ENCODE assay signal across 8 mouse cellular contexts in genomic region chr7:104352717-104353599, GRCm38 (mm10). TPM values are rescaled to one million over a fixed set of nuclear protein-coding genes. Genes with fewer than 3 reads are reported as not detected.
DNase-seq lines count a peak whose midpoint lies in the region; ATAC-seq and TF ChIP-seq lines count a peak whose summit lies in the region.

Trim12c (minus strand) TSS chr7:104353362.

- 7% methylated on average over 14 of the region's 14 CpGs for WGBS in embryonic facial prominence, embryonic 11.5 days
- 2% methylated on average over 14 of the region's 14 CpGs for WGBS in kidney, adult 2 months
- 2% methylated on average over 14 of the region's 14 CpGs for WGBS in liver, embryonic 14.5 days (ENCODE audit: insufficient replicate concordance)

- H3K4me2 ChIP-seq in embryonic facial prominence, embryonic 11.5 days (ENCODE audit: low read depth, low read length) = peak within 1 kb of the TSS; percentile 32; the same call in 1 of the 2 replicates
- peak within 1 kb of the TSS; percentile 74 for H3K4me2 ChIP-seq in liver, embryonic 14.5 days (ENCODE audit: low read depth)

- TF ChIP-seq EP300 in liver, embryonic 14.5 days (IDR thresholded peaks at IDR 0.05; ENCODE audit: low read depth) = peak; percentile 23; the same call in 1 of the 2 replicates

- no peaks in the 10 kb centered on the region for H3K36me3 ChIP-seq in embryonic facial prominence, embryonic 11.5 days (replicated peaks; ENCODE audit: control insufficient read depth, insufficient read depth, low read depth, low read length)
- no peaks in the 10 kb centered on the region for H3K36me3 ChIP-seq in kidney, adult 2 months (ENCODE audit: control insufficient read depth, insufficient read depth, low read length)
- H3K36me3 ChIP-seq in liver, embryonic 14.5 days (replicated peaks; ENCODE audit: control insufficient read depth, insufficient read depth, low read depth) = no peaks in the 10 kb centered on the region
- no peaks in the 10 kb centered on the region for H3K36me3 ChIP-seq in testis, adult 2 months (ENCODE audit: control insufficient read depth, insufficient read depth, low read length)

- peak; percentile 100 for ATAC-seq in embryonic facial prominence, embryonic 11.5 days (replicated peaks; ENCODE audit: insufficient number of reproducible peaks, low FRiP score, low TSS enrichment, low read depth)
- peak; percentile 100 for ATAC-seq in liver, embryonic 14.5 days (ENCODE audit: insufficient read depth)

- H3K9ac ChIP-seq in embryonic facial prominence, embryonic 11.5 days (replicated peaks; ENCODE audit: low read length) = peak within 1 kb of the TSS; percentile 48; the same call in 1 of the 2 replicates
- peak within 1 kb of the TSS; percentile 59 for H3K9ac ChIP-seq in liver, embryonic 14.5 days (replicated peaks)

- peak; percentile 46 for DNase-seq in layer of hippocampus, adult 11-12 months (ENCODE audit: low spot score)
- DNase-seq in layer of hippocampus, postnatal 25 days (ENCODE audit: extremely low spot score in 1 of 2, low spot score in 1 of 2) = no peak
- peak; percentile 78 for DNase-seq in embryonic facial prominence, embryonic 11.5 days (ENCODE audit: low spot score)
- DNase-seq in heart, adult 8-10 months (ENCODE audit: low spot score) = peak; percentile 87
- DNase-seq in kidney, adult 2 months = peak; percentile 89
- DNase-seq in liver, embryonic 14.5 days (ENCODE audit: low read depth in 3 of 3, low spot score in 3 of 3) = peak; percentile 68 to 81 (median 78)
- DNase-seq in natural killer cell, adult 2 months (ENCODE audit: low spot score in 2 of 2) = peak; percentile 82 to 83

- no peak for TF ChIP-seq POLR2A in kidney, adult 2 months (IDR thresholded peaks at IDR 0.05; ENCODE audit: low read depth, low read length)
- TF ChIP-seq POLR2A in testis, adult 2 months (IDR thresholded peaks at IDR 0.05; ENCODE audit: control insufficient read depth, low read depth, low read length) = 0 out of 2 replicates have a peak, but pooled peaks have one; percentile 15

- TF ChIP-seq CTCF in kidney, adult 2 months (conservative IDR thresholded peaks at IDR 0.05; ENCODE audit: insufficient read depth, insufficient read length, low read depth, low read length) = no peak
- no peak for TF ChIP-seq CTCF in liver, embryonic 14.5 days (IDR thresholded peaks at IDR 0.05; ENCODE audit: low read depth)
- TF ChIP-seq CTCF in testis, adult 2 months (IDR thresholded peaks at IDR 0.05; ENCODE audit: control insufficient read depth, insufficient read depth, insufficient replicate concordance, low read depth, low read length) = no peak

- H3K4me3 ChIP-seq in embryonic facial prominence, embryonic 11.5 days (ENCODE audit: low read depth, low read length) = peak within 1 kb of the TSS; percentile 31
- H3K4me3 ChIP-seq in kidney, adult 2 months (ENCODE audit: insufficient read depth, low read depth, low read length) = peak within 1 kb of the TSS; percentile 49
- peak within 1 kb of the TSS; percentile 62 to 77 for H3K4me3 ChIP-seq in liver, embryonic 14.5 days (ENCODE audit: insufficient read depth in 1 of 2, low read depth in 2 of 2, low read length in 2 of 2)
- H3K4me3 ChIP-seq in testis, adult 2 months (ENCODE audit: control insufficient read depth, low read depth, low read length) = peak within 1 kb of the TSS; percentile 64

- H3K4me1 ChIP-seq in embryonic facial prominence, embryonic 11.5 days (ENCODE audit: control insufficient read depth, insufficient read depth, low read length) = no peaks in the 10 kb centered on the region
- H3K4me1 ChIP-seq in kidney, adult 2 months (ENCODE audit: control insufficient read depth, insufficient read depth, low read length) = no peaks in the 10 kb centered on the region
- H3K4me1 ChIP-seq in liver, embryonic 14.5 days (replicated peaks; ENCODE audit: control insufficient read depth in 2 of 2, insufficient read depth in 2 of 2, low read length in 1 of 2) = peaks cover 0 to 9% of the 10 kb centered on the region in 2 experiments; a peak in 2 of 4 replicates
- no peaks in the 10 kb centered on the region for H3K4me1 ChIP-seq in testis, adult 2 months (ENCODE audit: control insufficient read depth, insufficient read depth, low read length)

- H3K27ac ChIP-seq in embryonic facial prominence, embryonic 11.5 days (replicated peaks; ENCODE audit: low read depth, low read length) = no peak within 1 kb of the TSS
- peak within 1 kb of the TSS; percentile 88 for H3K27ac ChIP-seq in kidney, adult 2 months (ENCODE audit: insufficient read depth, low read depth, low read length)
- peak within 1 kb of the TSS; percentile 53 for H3K27ac ChIP-seq in liver, embryonic 14.5 days
- peak within 1 kb of the TSS; percentile 53; the same call in 1 of the 2 replicates for H3K27ac ChIP-seq in testis, adult 2 months (ENCODE audit: control insufficient read depth, insufficient read depth, low read depth, low read length)

- no peaks in the 10 kb centered on the region for H3K27me3 ChIP-seq in embryonic facial prominence, embryonic 11.5 days (ENCODE audit: control insufficient read depth, insufficient read depth, low read length)
- H3K27me3 ChIP-seq in kidney, adult 2 months (replicated peaks; ENCODE audit: control insufficient read depth, insufficient read depth, low read length) = no peaks in the 10 kb centered on the region
- no peaks in the 10 kb centered on the region for H3K27me3 ChIP-seq in liver, embryonic 14.5 days (ENCODE audit: control insufficient read depth, insufficient read depth, low read length)
- no peaks in the 10 kb centered on the region for H3K27me3 ChIP-seq in testis, adult 2 months (ENCODE audit: control insufficient read depth, insufficient read depth, low read length)

- H3K9me3 ChIP-seq in embryonic facial prominence, embryonic 11.5 days (replicated peaks; ENCODE audit: control insufficient read depth, low read length) = no peaks in the 10 kb centered on the region
- H3K9me3 ChIP-seq in liver, embryonic 14.5 days (ENCODE audit: control insufficient read depth, low read length) = no peaks in the 10 kb centered on the region

RNA-seq across cellular contexts. Expression of gene Trim12c, which starts in this region (rescaled TPM):
- total RNA-seq in layer of hippocampus, postnatal 25 days (2021) = 1 to 10 TPM; 1.2 to 2.1 TPM
- 1.0 and 1.2 TPM in 2 replicates for polyA plus RNA-seq in embryonic facial prominence, embryonic 11.5 days (2014; fragmentation: Nextera tagmentation; extraction: Ambion mirVana)
- 1 to 10 TPM; 3.6 to 5.8 (median 5.0) TPM for total RNA-seq in heart, adult 8-10 months (2022)
- polyA plus RNA-seq in kidney, adult 2 months (2012; rRNA removed) = 2.4 and 3.4 TPM in 2 replicates
- polyA plus RNA-seq in liver, embryonic 14.5 days (2012; rRNA removed) = 1.0 and 1.7 TPM in 2 replicates
- polyA plus RNA-seq in liver, embryonic 14.5 days (2014; fragmentation: Nextera tagmentation; extraction: Ambion mirVana) = 0.52 and 0.61 TPM in 2 replicates
- polyA plus RNA-seq in testis, adult 2 months (2012; rRNA removed) = 0.40 and 0.98 TPM in 2 replicates

Comparison
In these comparisons a context has a peak if more than half of its experiments do, and no peak if none do; other contexts are left out.
1. DNase-seq: peak in layer of hippocampus, adult 11-12 months (single experiment), embryonic facial prominence, embryonic 11.5 days (single experiment), heart, adult 8-10 months (single experiment), kidney, adult 2 months (single experiment), liver, embryonic 14.5 days (3 of 3) and natural killer cell, adult 2 months (2 of 2); none in layer of hippocampus, postnatal 25 days (0 of 2).
2. Peak in every context shown above with its lines, with median percentiles within 50 percentile points of each other: H3K4me3 ChIP-seq.